Mouse (Mus musculus) adipose tissue, adult 10 weeks (tissue): ENCODE measurements around the gene Net1. TPM values are rescaled to one million over a fixed set of nuclear protein-coding genes. Genes with fewer than 3 reads are reported as not detected.

Experiments used
- polyA plus RNA-seq: library from polyadenylated mRNA; stranded (reverse); fragments of 350-450 nt; fragmentation: Illumina TruSeq; extraction: RNeasy Lipid Tissue Mini Kit (QIAGEN cat#74804); gene quantifications from one replicate; pipeline ENCODE4 v1.2.3, GENCODE M21; 2014; ENCODE audit warnings: low read depth, low replicate concordance

Net1 gene
- 95.5 TPM for polyA plus RNA-seq

DNA sequence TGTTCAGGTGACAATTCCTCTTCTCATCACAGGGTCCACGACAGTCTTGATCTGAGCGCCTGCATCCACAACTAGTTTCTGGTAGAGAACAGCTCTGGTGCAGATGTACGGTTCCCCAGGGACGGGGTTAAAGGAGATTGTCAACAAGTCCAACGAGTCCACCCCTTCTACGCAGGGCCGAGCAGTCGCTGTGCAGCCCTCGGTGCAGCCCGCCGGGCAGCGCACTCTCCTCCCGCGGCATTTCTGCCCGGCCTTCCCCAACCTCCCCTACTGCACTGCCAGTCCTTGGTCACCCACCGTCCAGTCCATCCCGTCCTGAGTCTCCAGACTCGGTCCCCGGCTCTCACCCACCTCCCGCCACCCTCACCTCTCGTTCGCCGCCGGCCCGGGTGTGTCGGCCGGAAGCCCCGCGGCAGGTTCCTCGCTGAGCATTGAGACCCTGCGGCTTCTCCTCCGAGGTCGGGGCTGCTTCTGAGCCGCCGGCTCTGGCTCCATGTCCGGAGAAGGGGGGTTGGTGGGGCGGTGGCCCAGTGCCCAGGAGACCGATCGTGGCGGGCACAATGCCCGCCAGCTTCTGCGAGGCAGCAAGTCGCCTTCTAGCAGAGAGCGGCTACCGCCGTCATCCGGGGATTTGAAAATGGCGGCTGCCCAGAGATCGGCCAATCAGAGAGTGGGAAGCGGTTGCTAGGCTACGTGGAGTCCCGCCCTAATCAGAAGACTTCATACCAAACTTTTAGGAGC lies at the start of gene Net1, which contains the start of gene Tubal3:
Gene Net1, minus strand, starts transcription at position 650 of the 741 bp plus-strand sequence.
Gene Tubal3, plus strand, starts transcription at position 704 of the 741 bp plus-strand sequence.

DNA sequence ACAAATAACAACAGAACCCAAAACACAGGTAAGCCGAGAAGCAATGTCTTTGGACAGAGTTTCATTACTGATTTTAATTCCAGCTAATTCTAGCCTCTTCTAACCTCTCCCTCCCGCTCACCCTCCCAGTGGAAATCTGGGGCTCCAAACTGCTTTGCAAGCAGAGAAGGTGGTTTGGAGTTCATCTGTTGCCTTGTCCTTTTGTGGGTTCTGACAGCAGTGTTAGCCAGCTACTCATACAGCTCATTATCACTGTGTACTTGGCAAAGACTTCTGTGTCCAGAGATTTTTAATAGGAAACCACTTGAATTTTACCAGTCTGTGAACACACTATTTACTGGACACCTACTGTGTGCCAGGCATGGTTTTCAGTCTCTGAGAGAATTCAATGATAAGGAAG lies 27.2 kb upstream of the Net1 start, which contains the start of gene Ucn3:
Gene Ucn3, minus strand, starts transcription at position 101 of the 400 bp plus-strand sequence.

GRCm38 (mm10) chr13:3853648-3854333 lies 64.2 kb downstream of the Net1 start, which contains the start of gene Calm5:
TSS of gene Calm5 (plus strand) at chr13:3854173.

GRCm38 (mm10) chr13:3837312-3837807 lies 80.7 kb downstream of the Net1 start, which contains the start of gene Calm4:
TSS of gene Calm4 (plus strand) at chr13:3837757.

Other genes with a start within 250 kb of the Net1 start
- gene Calml3, start 113.9 kb downstream of the Net1 start, polyA plus RNA-seq: 153 TPM
- gene Calm4, start 80.5 kb downstream of the Net1 start, polyA plus RNA-seq: not detected
- not detected for gene Calm5, start 64.0 kb downstream of the Net1 start, polyA plus RNA-seq
- not detected for gene Tubal3, start 54 bp upstream of the Net1 start, polyA plus RNA-seq
- not detected for gene Ucn3, start 27.1 kb upstream of the Net1 start, polyA plus RNA-seq
- gene Akr1c14, start 130.8 kb upstream of the Net1 start, polyA plus RNA-seq: 2.3 TPM
- 0.43 TPM for gene Akr1c18, start 232.4 kb upstream of the Net1 start, polyA plus RNA-seq